Comparison of ENCODE assay signal across 27 mouse cellular contexts in genomic region chr11:115872437-115872836, GRCm38 (mm10). TPM values are rescaled to one million over a fixed set of nuclear protein-coding genes. Genes with fewer than 3 reads are reported as not detected.
DNase-seq lines count a peak whose midpoint lies in the region; ATAC-seq and TF ChIP-seq lines count a peak whose summit lies in the region.
"Had no signal": no experiment of that assay in that cellular context is flagged by ENCODE, and none has a peak within 500 bp of the region (broad histone marks: within the 10 kb centered on the region; RNA-seq: fewer than 3 reads in every experiment).

No protein-coding gene starts in this region.

- no peaks in the 10 kb centered on the region for H3K36me3 ChIP-seq in intestine, embryonic 16.5 days (ENCODE audit: control insufficient read depth, insufficient read depth, low read length)
- no peaks in the 10 kb centered on the region for H3K36me3 ChIP-seq in liver, embryonic 13.5 days
- H3K36me3 ChIP-seq in stomach, postnatal 0 days (ENCODE audit: control insufficient read depth, insufficient read depth, low read length) = no peaks in the 10 kb centered on the region
- no peaks in the 10 kb centered on the region for H3K36me3 ChIP-seq in hindbrain, postnatal 0 days (ENCODE audit: insufficient read depth, low read length)
- H3K36me3 ChIP-seq: hindbrain, embryonic 12.5 days; midbrain, embryonic 10.5 days; neural tube, embryonic 15.5 days had no signal

- no peak overlapping the region for H3K9ac ChIP-seq in intestine, embryonic 16.5 days (ENCODE audit: low read depth, low read length)
- H3K9ac ChIP-seq in liver, embryonic 13.5 days = no peak overlapping the region
- no peak overlapping the region for H3K9ac ChIP-seq in stomach, postnatal 0 days (ENCODE audit: low read length)
- no peak overlapping the region for H3K9ac ChIP-seq in hindbrain, postnatal 0 days (replicated peaks; ENCODE audit: low read length)
- H3K9ac ChIP-seq: hindbrain, embryonic 12.5 days; neural tube, embryonic 15.5 days had no signal

- no peaks in the 10 kb centered on the region for H3K9me3 ChIP-seq in intestine, embryonic 16.5 days (ENCODE audit: control insufficient read depth, low read length)
- H3K9me3 ChIP-seq in liver, embryonic 13.5 days (replicated peaks) = no peaks in the 10 kb centered on the region
- H3K9me3 ChIP-seq in stomach, postnatal 0 days (ENCODE audit: control insufficient read depth, low read length) = no peaks in the 10 kb centered on the region
- no peaks in the 10 kb centered on the region for H3K9me3 ChIP-seq in hindbrain, postnatal 0 days (ENCODE audit: low read length)
- H3K9me3 ChIP-seq: hindbrain, embryonic 12.5 days; midbrain, embryonic 10.5 days; neural tube, embryonic 15.5 days had no signal

- no peak overlapping the region for H3K4me2 ChIP-seq in intestine, embryonic 16.5 days (ENCODE audit: low read depth, low read length)
- H3K4me2 ChIP-seq in liver, embryonic 13.5 days = no peak overlapping the region
- no peak overlapping the region for H3K4me2 ChIP-seq in stomach, postnatal 0 days (replicated peaks; ENCODE audit: low read depth)
- no peak overlapping the region for H3K4me2 ChIP-seq in hindbrain, postnatal 0 days (ENCODE audit: low read depth, low read length)
- H3K4me2 ChIP-seq: heart, embryonic 11.5 days; hindbrain, embryonic 12.5 days; neural tube, embryonic 15.5 days had no signal

- POLR2A ChIA-PET in Patski (lab: Charles Lee) = interaction anchor here (1.3 kb wide), 1 partner anchor 30 kb away, joined by 3 read pairs; no protein-coding TSS in a partner anchor

- no peak for TF ChIP-seq EP300 in stomach, postnatal 0 days (optimal IDR thresholded peaks at IDR 0.05)

- 59% methylated on average over 4 of the region's 4 CpGs for WGBS in intestine, embryonic 16.5 days
- WGBS in liver, embryonic 13.5 days (ENCODE audit: insufficient replicate concordance) = 71% methylated on average over 4 of the region's 4 CpGs
- 59% methylated on average over 4 of the region's 4 CpGs for WGBS in stomach, postnatal 0 days
- 64% methylated on average over 4 of the region's 4 CpGs for WGBS in hindbrain, postnatal 0 days

- no peak overlapping the region for H3K4me3 ChIP-seq in intestine, embryonic 16.5 days (ENCODE audit: low read length)
- no peak overlapping the region for H3K4me3 ChIP-seq in liver, embryonic 13.5 days (replicated peaks)
- H3K4me3 ChIP-seq in stomach, postnatal 0 days (ENCODE audit: low read depth, low read length) = no peak overlapping the region
- no peak overlapping the region for H3K4me3 ChIP-seq in hindbrain, postnatal 0 days (ENCODE audit: low read length)
- H3K4me3 ChIP-seq: hindbrain, embryonic 12.5 days; midbrain, embryonic 10.5 days; neural tube, embryonic 15.5 days had no signal

- peak; percentile 10 for ATAC-seq in Patski
- peak; percentile 8 for ATAC-seq in intestine, embryonic 16.5 days
- peak; percentile 49 for ATAC-seq in liver, embryonic 13.5 days (ENCODE audit: low read depth)
- peak; percentile 24; the same call in 1 of the 2 replicates for ATAC-seq in stomach, postnatal 0 days (ENCODE audit: low FRiP score, low TSS enrichment)
- ATAC-seq in hindbrain, postnatal 0 days = no peak
- ATAC-seq: forebrain, embryonic 14.5 days had no signal

- DNase-seq in Patski (ENCODE audit: low read depth, low spot score) = no peak
- no peak for DNase-seq in liver, embryonic 13.5 days
- no peak for DNase-seq in stomach, postnatal 0 days (ENCODE audit: low spot score)
- DNase-seq in hindbrain, postnatal 0 days (ENCODE audit: low spot score) = no peak
- no peak for DNase-seq in kidney, adult 8-10 months
- no peak for DNase-seq in heart, adult 9 months (ENCODE audit: low spot score in 2 of 2)
- DNase-seq: adrenal gland, postnatal 14 days; cerebellum, adult 8-10 months; cerebellum, postnatal 36 days; heart, postnatal 14 days; kidney, postnatal 25 days; lung, postnatal 10 days; right cerebral cortex, adult 18-20 months; right cerebral cortex, postnatal 4 days had no signal

- in situ Hi-C loops in Patski (cut with MboI; ENCODE audit: low pct_unique_long_range_greater_than_20kb) = loop anchor here (10.0 kb wide), 1 partner anchor 228 kb away; no protein-coding TSS in a partner anchor

- no peaks in the 10 kb centered on the region for H3K27me3 ChIP-seq in Patski
- no peaks in the 10 kb centered on the region for H3K27me3 ChIP-seq in intestine, embryonic 16.5 days (replicated peaks; ENCODE audit: control insufficient read depth, insufficient read depth, low read length)
- no peaks in the 10 kb centered on the region for H3K27me3 ChIP-seq in liver, embryonic 13.5 days
- no peaks in the 10 kb centered on the region for H3K27me3 ChIP-seq in stomach, postnatal 0 days (ENCODE audit: control insufficient read depth, insufficient read depth, low read length)
- no peaks in the 10 kb centered on the region for H3K27me3 ChIP-seq in hindbrain, postnatal 0 days (ENCODE audit: insufficient read depth, low read length)
- H3K27me3 ChIP-seq: hindbrain, embryonic 12.5 days; neural tube, embryonic 15.5 days had no signal

- peak overlapping the region; percentile 33; the same call in 1 of the 2 replicates for H3K27ac ChIP-seq in intestine, embryonic 16.5 days (ENCODE audit: low read length)
- H3K27ac ChIP-seq in liver, embryonic 13.5 days = no peak overlapping the region
- H3K27ac ChIP-seq in stomach, postnatal 0 days (replicated peaks) = no peak overlapping the region
- H3K27ac ChIP-seq in hindbrain, postnatal 0 days = no peak overlapping the region
- H3K27ac ChIP-seq: hindbrain, embryonic 12.5 days; midbrain, embryonic 10.5 days; neural tube, embryonic 15.5 days had no signal

- CTCF ChIA-PET in Patski (lab: Charles Lee) = interaction anchor here (2.6 kb wide), 1 partner anchor 8 kb away, joined by 12 read pairs; no protein-coding TSS in a partner anchor

- peaks cover 17% of the 10 kb centered on the region for H3K4me1 ChIP-seq in intestine, embryonic 16.5 days (ENCODE audit: control insufficient read depth, insufficient read depth, low read length)
- H3K4me1 ChIP-seq in liver, embryonic 13.5 days (replicated peaks) = peaks cover 33% of the 10 kb centered on the region
- no peaks in the 10 kb centered on the region for H3K4me1 ChIP-seq in stomach, postnatal 0 days (replicated peaks; ENCODE audit: control insufficient read depth, insufficient read depth)
- H3K4me1 ChIP-seq in hindbrain, postnatal 0 days (ENCODE audit: insufficient read depth, low read length) = no peaks in the 10 kb centered on the region
- H3K4me1 ChIP-seq: neural tube, embryonic 15.5 days had no signal

- no peak for TF ChIP-seq CTCF in Patski (IDR thresholded peaks at IDR 0.05)
- TF ChIP-seq CTCF in stomach, postnatal 0 days (IDR thresholded peaks at IDR 0.05; ENCODE audit: low read depth) = no peak
- no peak for TF ChIP-seq CTCF in hindbrain, postnatal 0 days (IDR thresholded peaks at IDR 0.05; ENCODE audit: low read depth)

RNA-seq across cellular contexts. Expression of gene Myo15b, which starts 14.2 kb away (rescaled TPM):
- 1.4 TPM for polyA plus RNA-seq in Patski (2021)
- 168 and 230 TPM in 2 replicates for polyA plus RNA-seq in intestine, embryonic 16.5 days (2015; fragmentation: Nextera tagmentation; extraction: Ambion mirVana)
- polyA plus RNA-seq in liver, embryonic 13.5 days (2015; fragmentation: Nextera tagmentation; extraction: Ambion mirVana) = 0.36 and 0.46 TPM in 2 replicates
- 16.0 and 18.2 TPM in 2 replicates for polyA plus RNA-seq in stomach, postnatal 0 days (2015; fragmentation: Nextera tagmentation; extraction: Ambion mirVana)
- 0.29 and 0.63 TPM in 2 replicates for total RNA-seq in hindbrain, postnatal 0 days (2014; rRNA removed)
- 0.20 and 0.45 TPM in 2 replicates for polyA plus RNA-seq in hindbrain, postnatal 0 days (2015; fragmentation: Nextera tagmentation; extraction: Ambion mirVana)
- total RNA-seq: gastrocnemius, adult 8-10 months; midbrain, postnatal 0 days had no signal
- polyA plus RNA-seq: C2C12; forebrain, embryonic 14.5 days had no signal

RNA-seq across cellular contexts. Expression of gene Smim5, which starts 27.3 kb away (rescaled TPM):
- polyA plus RNA-seq in Patski (2021) = 1.6 TPM
- polyA plus RNA-seq in intestine, embryonic 16.5 days (2015; fragmentation: Nextera tagmentation; extraction: Ambion mirVana) = 1.6 and 3.1 TPM in 2 replicates
- 39.0 and 42.3 TPM in 2 replicates for polyA plus RNA-seq in liver, embryonic 13.5 days (2015; fragmentation: Nextera tagmentation; extraction: Ambion mirVana)
- polyA plus RNA-seq in stomach, postnatal 0 days (2015; fragmentation: Nextera tagmentation; extraction: Ambion mirVana) = 16.8 and 17.9 TPM in 2 replicates
- total RNA-seq in hindbrain, postnatal 0 days (2014; rRNA removed) = 2.0 and 2.5 TPM in 2 replicates
- 2.7 and 3.7 TPM in 2 replicates for polyA plus RNA-seq in hindbrain, postnatal 0 days (2015; fragmentation: Nextera tagmentation; extraction: Ambion mirVana)
- total RNA-seq: midbrain, postnatal 0 days had no signal

RNA-seq across cellular contexts. Expression of gene Smim6, which starts 39.4 kb away (rescaled TPM):
- 0.53 TPM for polyA plus RNA-seq in Patski (2021)
- polyA plus RNA-seq in intestine, embryonic 16.5 days (2015; fragmentation: Nextera tagmentation; extraction: Ambion mirVana) = 33.8 and 38.6 TPM in 2 replicates
- polyA plus RNA-seq in liver, embryonic 13.5 days (2015; fragmentation: Nextera tagmentation; extraction: Ambion mirVana) = 3.0 and 3.2 TPM in 2 replicates
- polyA plus RNA-seq in stomach, postnatal 0 days (2015; fragmentation: Nextera tagmentation; extraction: Ambion mirVana) = 184 and 185 TPM in 2 replicates
- total RNA-seq in hindbrain, postnatal 0 days (2014; rRNA removed) = not detected in 2 replicates
- polyA plus RNA-seq in hindbrain, postnatal 0 days (2015; fragmentation: Nextera tagmentation; extraction: Ambion mirVana) = 0.35 and 0.43 TPM in 2 replicates
- total RNA-seq: adrenal gland, postnatal 14 days; gastrocnemius, adult 8-10 months; layer of hippocampus, adult 8-10 months; left cerebral cortex, postnatal 25 days; midbrain, postnatal 0 days had no signal
- polyA plus RNA-seq: brain, embryonic 14.5 days; frontal cortex, adult 2 months had no signal

RNA-seq across cellular contexts. Expression of gene Llgl2, which starts 48.6 kb away (rescaled TPM):
- polyA plus RNA-seq in Patski (2021) = 163 TPM
- polyA plus RNA-seq in intestine, embryonic 16.5 days (2015; fragmentation: Nextera tagmentation; extraction: Ambion mirVana) = 102 and 107 TPM in 2 replicates
- 9.8 and 10.2 TPM in 2 replicates for polyA plus RNA-seq in liver, embryonic 13.5 days (2015; fragmentation: Nextera tagmentation; extraction: Ambion mirVana)
- polyA plus RNA-seq in stomach, postnatal 0 days (2015; fragmentation: Nextera tagmentation; extraction: Ambion mirVana) = 58.4 and 63.5 TPM in 2 replicates
- total RNA-seq in hindbrain, postnatal 0 days (2014; rRNA removed) = 1.6 and 2.1 TPM in 2 replicates
- 1.5 and 1.8 TPM in 2 replicates for polyA plus RNA-seq in hindbrain, postnatal 0 days (2015; fragmentation: Nextera tagmentation; extraction: Ambion mirVana)

RNA-seq across cellular contexts. Expression of gene Tsen54, which starts 57.9 kb away (rescaled TPM):
- polyA plus RNA-seq in Patski (2021) = 52.3 TPM
- 34.2 and 37.7 TPM in 2 replicates for polyA plus RNA-seq in intestine, embryonic 16.5 days (2015; fragmentation: Nextera tagmentation; extraction: Ambion mirVana)
- 19.3 and 20.1 TPM in 2 replicates for polyA plus RNA-seq in liver, embryonic 13.5 days (2015; fragmentation: Nextera tagmentation; extraction: Ambion mirVana)
- polyA plus RNA-seq in stomach, postnatal 0 days (2015; fragmentation: Nextera tagmentation; extraction: Ambion mirVana) = 18.8 and 20.1 TPM in 2 replicates
- total RNA-seq in hindbrain, postnatal 0 days (2014; rRNA removed) = 22.5 and 34.6 TPM in 2 replicates
- 18.0 and 18.8 TPM in 2 replicates for polyA plus RNA-seq in hindbrain, postnatal 0 days (2015; fragmentation: Nextera tagmentation; extraction: Ambion mirVana)
